Mouse (Mus musculus) layer of hippocampus, adult 9-11 months (tissue): ENCODE data around the gene Gm21904.
"Not testable (repeated sequence)": the region's sequence is repeated elsewhere in the genome, so short reads cannot be mapped to it uniquely, and the experiment has no call there.

Experiments
- DNase-seq: peaks from one replicate; pipeline ENCODE4 v3.0.0; 2022

Gm21904 gene

GRCm38 (mm10) chrY:17846166-17846565, at the start of gene Gm21904:
Gene Gm21904, minus strand, starts transcription at chrY:17846266.
- DNase-seq, result not testable (repeated sequence)

GRCm38 (mm10) chrY:17874441-17874840, 28.4 kb upstream of the Gm21904 start, which contains the start of the genes Gm20772 and Gm20831:
Gene Gm20772, plus strand, starts transcription at chrY:17874741.
Gene Gm20831, plus strand, starts transcription at chrY:17874741.
- DNase-seq, result not testable (repeated sequence)
